Mouse (Mus musculus) olfactory bulb, adult 2 months (tissue): Measurements from ENCODE around the gene Slc44a3.

Experiments
- CTCF ChIP-seq: fragments of 200-500 bp; IDR thresholded peaks from 2 replicates; pipeline ENCODE4 v1.5.1; 2012; ENCODE audit warnings: low read depth, mild to moderate bottlenecking, low read length, moderate library complexity; ENCODE audit not compliant: insufficient read depth
- POLR2A ChIP-seq: fragments of 200-500 bp; IDR thresholded peaks from 2 replicates; pipeline ENCODE4 v1.6.1; 2012; ENCODE audit warnings: mild to moderate bottlenecking, low read depth, low read length, moderate library complexity; ENCODE audit not compliant: insufficient read depth

- TF ChIP-seq CTCF (no peak), POLR2A (no peak)
These were observed 80.8 kb downstream of the Slc44a3 start for GRCm38 (mm10) chr3:121451404-121451803.
